Mouse (Mus musculus) frontal cortex, adult 2 months (tissue): Measurements from ENCODE around the gene 4933405O20Rik. TPM values are rescaled to one million over a fixed set of nuclear protein-coding genes. Genes with fewer than 3 reads are reported as not detected.
A peak's percentile ranks its signal among the peaks of the same experiment; 100 is the strongest.

ENCODE experiments used
- DNase-seq, 2 experiments: peaks; one replicate each; pipeline ENCODE4 v3.0.0; 2022; ENCODE audit warnings: low spot score in 1 of 2; ENCODE audit errors: extremely low spot score in 1 of 2
- polyA plus RNA-seq: library from polyadenylated mRNA; depleted of rRNA; stranded (reverse); fragments of >200 nt; gene quantifications from 2 replicates; pipeline ENCODE4 v1.2.3, GENCODE M21; 2012; rRNA removed

Gene 4933405O20Rik
- polyA plus RNA-seq: 0.63 and 0.84 TPM in 2 replicates

DNA sequence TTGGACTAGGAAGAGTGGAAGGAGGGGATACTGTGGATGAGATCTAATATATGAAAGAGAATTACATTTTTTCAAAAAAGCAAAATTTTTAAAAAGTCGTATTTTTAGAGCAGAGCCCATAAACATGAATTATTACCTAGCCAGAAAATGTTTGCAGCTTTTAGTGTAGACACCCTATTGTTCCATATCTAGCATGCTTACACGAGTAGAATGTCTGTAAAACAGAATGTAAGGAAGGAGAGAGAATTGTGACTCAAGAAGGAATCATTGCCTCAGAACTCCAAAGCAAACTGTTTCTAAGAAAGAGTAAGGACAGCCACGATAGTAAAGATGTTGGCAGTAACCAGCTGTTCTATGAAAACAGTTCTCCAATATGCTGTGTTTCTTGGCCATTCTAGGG, at the start of gene 4933405O20Rik:
TSS of gene 4933405O20Rik (plus strand) at position 301 of the 400 bp plus-strand sequence.
- no peak for DNase-seq

DNA sequence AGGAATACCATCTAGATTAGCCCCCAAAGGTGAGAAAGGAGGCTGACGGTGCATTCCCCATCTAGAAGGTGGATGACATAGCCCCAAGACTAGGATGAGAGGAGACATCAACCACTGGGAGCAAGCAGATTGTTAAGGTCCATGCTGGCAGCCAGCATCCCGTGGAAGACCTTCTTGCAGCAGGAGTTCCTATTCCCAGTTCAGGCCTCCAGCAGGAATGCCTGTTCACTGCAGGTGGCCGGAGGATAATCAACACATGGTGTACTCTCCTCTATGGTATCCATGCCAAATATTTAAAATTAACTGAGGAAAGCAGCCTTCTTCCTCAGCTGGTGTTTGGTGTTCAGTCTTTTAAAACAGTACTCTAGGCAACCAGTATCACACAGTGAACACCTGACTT, 49.4 kb upstream of the 4933405O20Rik start:
- DNase-seq: no peak

DNA sequence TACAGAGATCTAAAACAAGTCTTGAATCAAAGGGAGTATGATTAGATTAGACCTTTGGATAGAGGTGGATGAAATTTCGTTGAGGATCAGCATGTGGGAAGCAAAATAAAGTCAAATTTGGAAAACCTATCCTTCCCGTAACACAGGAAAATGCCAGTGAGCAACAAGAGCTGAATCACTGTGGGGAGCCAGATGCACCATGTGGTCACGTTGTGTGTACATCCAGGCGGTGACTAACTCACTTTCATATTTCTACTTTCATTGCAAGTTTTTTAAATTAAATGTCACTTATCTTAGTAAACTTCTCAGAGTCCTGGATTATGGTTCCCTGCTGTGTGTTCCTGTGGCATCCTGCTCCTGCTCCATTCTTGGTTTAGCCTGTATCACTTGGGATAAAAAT, 47.6 kb upstream of the 4933405O20Rik start:
- DNase-seq: peak in 1 of 2 experiments; percentile 63

DNA sequence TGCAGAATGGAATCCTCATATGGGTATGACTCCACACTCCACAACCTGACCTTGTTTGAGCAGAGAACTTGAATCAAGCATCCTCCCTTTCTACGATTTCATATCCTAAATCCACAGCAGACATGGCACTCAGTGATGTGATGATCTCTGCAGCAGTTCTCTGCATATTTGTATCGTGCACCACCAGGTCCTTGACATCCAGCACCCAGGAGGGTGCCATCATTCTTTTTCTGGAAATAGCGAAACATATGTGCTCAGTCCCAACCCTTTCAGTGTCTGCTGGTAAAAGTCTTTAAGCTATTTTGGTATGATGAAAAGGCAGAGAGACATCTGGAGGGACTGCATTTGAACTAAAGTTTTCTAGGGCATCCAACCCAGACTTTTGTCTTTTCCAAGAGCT, 36.3 kb upstream of the 4933405O20Rik start:
- DNase-seq: peak in 1 of 2 experiments; percentile 22

DNA sequence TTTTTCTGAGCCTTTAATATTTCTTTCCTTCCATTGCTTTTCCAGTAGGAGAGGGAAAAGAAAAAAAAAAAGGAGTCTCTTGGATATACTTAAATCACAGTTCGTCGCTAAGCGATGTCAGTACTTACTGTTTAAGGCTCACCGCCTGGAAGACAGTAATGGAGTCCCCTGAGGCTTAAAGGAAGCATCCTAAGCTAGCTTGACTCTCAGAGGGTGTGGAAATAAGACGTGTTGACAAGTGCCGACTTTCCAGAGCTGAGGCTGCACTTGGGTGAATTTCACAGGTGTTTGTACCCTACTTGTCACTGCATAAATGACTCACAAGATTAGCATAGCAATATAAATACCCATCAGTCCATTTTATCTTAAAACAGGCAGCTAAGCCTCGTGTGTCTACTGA, 25.1 kb upstream of the 4933405O20Rik start:
- no peak for DNase-seq

DNA sequence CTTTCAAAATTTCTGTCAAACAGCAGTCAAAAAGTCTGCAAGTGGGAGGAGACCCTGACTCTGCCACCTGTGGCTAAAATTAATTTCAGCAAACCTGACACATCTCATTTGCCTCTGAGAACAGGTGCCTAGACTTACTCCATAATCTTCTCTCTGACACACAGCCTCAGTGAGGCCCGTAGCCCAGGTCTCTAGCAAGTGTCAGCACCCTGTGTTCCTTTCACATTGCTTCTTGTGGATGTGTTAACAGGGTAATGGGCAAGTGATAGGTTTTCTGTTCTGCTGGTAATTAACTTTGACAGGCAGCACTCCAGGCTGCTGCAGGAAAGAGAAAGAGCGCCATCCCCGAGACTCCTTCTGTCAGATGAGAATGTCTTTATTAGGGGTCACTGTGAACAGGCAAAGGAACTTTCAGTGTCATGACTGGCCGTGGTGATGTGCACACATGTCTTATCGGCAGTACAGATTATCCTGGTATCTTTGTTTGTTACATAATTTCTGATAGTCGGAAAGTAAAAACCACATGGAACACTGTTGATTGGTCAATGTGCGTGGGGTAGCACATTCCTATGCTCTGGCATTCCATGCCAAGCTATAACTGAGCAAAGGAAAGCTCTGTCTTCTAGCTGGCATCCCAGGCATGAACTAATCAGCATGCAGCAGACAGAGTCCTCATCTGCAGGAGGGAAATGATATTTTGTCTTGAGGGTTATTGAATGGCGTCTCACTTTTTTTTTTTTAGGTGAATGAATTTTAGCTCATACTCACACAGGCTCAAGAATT, 10.2 kb upstream of the 4933405O20Rik start:
- no peak for DNase-seq

DNA sequence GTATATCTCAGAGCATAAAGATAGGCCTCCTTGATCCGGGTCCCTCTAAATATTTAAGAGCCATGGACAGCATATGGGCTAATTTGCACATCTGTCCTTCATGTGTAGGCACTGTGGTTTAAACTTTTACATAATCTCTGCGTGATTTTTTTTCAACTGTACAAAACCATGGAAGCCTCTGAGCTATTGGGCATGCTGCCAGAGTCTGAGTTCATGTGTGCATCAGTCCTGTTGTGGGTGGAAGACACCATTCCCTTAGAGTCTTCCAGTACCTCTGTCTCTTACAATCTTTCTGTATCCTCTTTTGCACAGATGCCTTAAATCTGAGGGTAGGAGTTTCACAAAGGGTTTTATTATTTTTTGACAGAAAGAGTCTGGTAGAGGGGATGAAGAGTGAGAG, 15.1 kb downstream of the 4933405O20Rik start:
- peak; percentile 57 to 80 for DNase-seq

DNA sequence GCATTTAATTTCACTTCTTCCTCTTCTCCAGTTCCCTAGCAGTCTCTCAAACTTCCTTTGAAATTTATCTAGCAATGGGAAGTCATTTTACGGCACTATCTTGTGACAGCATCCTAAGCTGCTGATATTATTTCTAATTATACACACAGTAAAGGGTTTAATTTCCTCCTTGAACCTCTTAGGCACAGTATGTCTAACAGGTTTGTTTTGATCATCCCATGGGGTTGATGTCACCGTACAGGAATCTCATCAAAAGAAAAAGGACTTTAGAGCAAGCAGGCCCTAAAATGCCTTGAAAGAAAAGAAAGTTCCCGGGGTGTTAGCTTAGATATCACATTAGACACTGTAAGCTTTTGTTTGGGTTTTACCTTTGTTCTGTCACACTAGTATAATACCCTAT, 30.2 kb downstream of the 4933405O20Rik start:
- no peak for DNase-seq

DNA sequence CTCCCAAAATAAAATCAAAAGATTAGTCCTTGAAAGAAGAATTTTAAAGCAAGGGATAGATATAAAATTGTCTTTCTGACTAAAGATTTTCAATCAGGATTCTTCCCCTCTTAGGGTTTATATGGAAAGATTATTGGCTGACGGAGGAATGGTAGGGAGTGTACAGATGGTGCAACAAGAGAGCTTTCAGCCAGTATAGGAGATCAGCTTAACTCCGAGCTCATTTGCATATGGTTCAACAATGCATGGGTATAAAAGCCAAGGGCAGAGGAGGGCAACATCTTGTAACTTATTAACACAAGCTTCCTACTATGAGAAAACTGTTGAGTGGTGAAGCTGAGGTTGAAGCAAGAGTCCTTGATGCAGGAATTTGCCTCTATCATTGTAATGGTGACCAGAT, 34.2 kb downstream of the 4933405O20Rik start:
- DNase-seq: no peak
